Mouse (Mus musculus) ES-Bruce4 (cell line): ENCODE measurements around the gene Adpgk. TPM values are rescaled to one million over a fixed set of nuclear protein-coding genes. Genes with fewer than 3 reads are reported as not detected.

Experiments used
- H3K27ac ChIP-seq: 2 replicates; pipeline ENCODE4 v1.5.1; 2012; ENCODE audit warnings: low read length, inconsistent platforms; ENCODE audit not compliant: insufficient read depth
- H3K27me3 ChIP-seq: 2 replicates; pipeline ENCODE4 v1.6.1; 2012; ENCODE audit warnings: mild to moderate bottlenecking, low read length, inconsistent platforms; ENCODE audit not compliant: control insufficient read depth, poor library complexity, insufficient read depth, severe bottlenecking
- H3K36me3 ChIP-seq: 2 replicates; pipeline ENCODE4 v1.6.1; 2012; ENCODE audit warnings: inconsistent platforms, mild to moderate bottlenecking, low read length, moderate library complexity; ENCODE audit not compliant: control insufficient read depth, poor library complexity, insufficient read depth, severe bottlenecking
- H3K4me1 ChIP-seq: one replicate; pipeline ENCODE4 v1.8.1; 2011; ENCODE audit warnings: low read length; ENCODE audit not compliant: control insufficient read depth, insufficient read depth
- H3K4me3 ChIP-seq: 2 replicates; pipeline ENCODE4 v1.5.1; 2011; ENCODE audit warnings: low read depth, mild to moderate bottlenecking, low read length
- H3K9ac ChIP-seq: 2 replicates; pipeline ENCODE4 v1.6.1; 2012; ENCODE audit warnings: low read depth, mild to moderate bottlenecking, inconsistent platforms; ENCODE audit not compliant: poor library complexity, severe bottlenecking
- H3K9me3 ChIP-seq: replicated peaks from 2 replicates; pipeline ENCODE4 v1.6.1; 2012; ENCODE audit warnings: mild to moderate bottlenecking, low read length, inconsistent platforms; ENCODE audit not compliant: control insufficient read depth, poor library complexity, insufficient read depth, severe bottlenecking
- CTCF ChIP-seq: IDR thresholded peaks from one replicate; pipeline ENCODE4 v1.8.1; 2011; ENCODE audit warnings: low read depth, low read length
- EP300 ChIP-seq: IDR thresholded peaks from 2 replicates; pipeline ENCODE4 v1.6.1; 2011; ENCODE audit warnings: low read depth, low read length; ENCODE audit not compliant: insufficient read depth
- POLR2A ChIP-seq: IDR thresholded peaks from one replicate; pipeline ENCODE4 v1.8.1; 2011; ENCODE audit warnings: low read length; ENCODE audit not compliant: insufficient read depth
- polyA plus RNA-seq: library from polyadenylated mRNA; stranded (reverse); fragments of >200 nt; gene quantifications from 2 replicates; pipeline ENCODE4 v1.2.4, GENCODE M21; 2011; ENCODE audit warnings: low read depth; ENCODE audit not compliant: missing spikeins, insufficient read depth, insufficient read length

Gene Adpgk
- polyA plus RNA-seq, 1 experiment = 44.0 TPM

GRCm38 (mm10) chr9:59259806-59260454 lies 31.4 kb upstream of the Adpgk start:
- TF ChIP-seq EP300 (no peak), POLR2A (no peak), CTCF (no peak)
- Histone ChIP-seq H3K36me3 (no peaks in the 10 kb centered on the region), H3K9me3 (no peaks in the 10 kb centered on the region), H3K9ac (no peak overlapping the region), H3K27ac (no peak overlapping the region), H3K4me1 (peaks cover 4% of the 10 kb centered on the region), H3K27me3 (no peaks in the 10 kb centered on the region), H3K4me3 (no peak overlapping the region)

- Histone ChIP-seq H3K4me3 (no peak overlapping the region), H3K4me1 (no peaks in the 10 kb centered on the region), H3K9ac (no peak overlapping the region), H3K36me3 (no peaks in the 10 kb centered on the region), H3K27me3 (no peaks in the 10 kb centered on the region), H3K27ac (no peak overlapping the region), H3K9me3 (no peaks in the 10 kb centered on the region)
- TF ChIP-seq CTCF (peak; percentile 56), POLR2A (no peak), EP300 (no peak)
Measured at GRCm38 (mm10) chr9:59266332-59266731, 25.0 kb upstream of the Adpgk start.

- Histone ChIP-seq H3K36me3 (no peaks in the 10 kb centered on the region), H3K9me3 (no peaks in the 10 kb centered on the region), H3K4me3 (no peak overlapping the region), H3K9ac (no peak overlapping the region), H3K27me3 (no peaks in the 10 kb centered on the region), H3K27ac (no peak overlapping the region), H3K4me1 (peaks cover 2% of the 10 kb centered on the region)
- no peak for TF ChIP-seq POLR2A
- TF ChIP-seq CTCF = peak; percentile 50
- TF ChIP-seq EP300 = no peak
Measured at GRCm38 (mm10) chr9:59269728-59270127, 21.6 kb upstream of the Adpgk start.

- Histone ChIP-seq H3K4me3 (no peak overlapping the region), H3K4me1 (peaks cover 2% of the 10 kb centered on the region), H3K27me3 (no peaks in the 10 kb centered on the region), H3K36me3 (no peaks in the 10 kb centered on the region), H3K27ac (no peak overlapping the region), H3K9ac (no peak overlapping the region), H3K9me3 (no peaks in the 10 kb centered on the region)
- TF ChIP-seq EP300 (no peak), CTCF (no peak), POLR2A (no peak)
Measured at GRCm38 (mm10) chr9:59271081-59271480, 20.3 kb upstream of the Adpgk start.

GRCm38 (mm10) chr9:59271711-59272110 lies 19.6 kb upstream of the Adpgk start:
- H3K27ac ChIP-seq = no peak overlapping the region
- H3K27me3 ChIP-seq = no peaks in the 10 kb centered on the region
- H3K4me3 ChIP-seq = no peak overlapping the region
- H3K9me3 ChIP-seq = no peaks in the 10 kb centered on the region
- peaks cover 2% of the 10 kb centered on the region for H3K4me1 ChIP-seq
- no peak overlapping the region for H3K9ac ChIP-seq
- H3K36me3 ChIP-seq = no peaks in the 10 kb centered on the region
- TF ChIP-seq POLR2A (no peak), CTCF (no peak), EP300 (no peak)

- Histone ChIP-seq H3K36me3 (no peaks in the 10 kb centered on the region), H3K27me3 (no peaks in the 10 kb centered on the region), H3K9me3 (no peaks in the 10 kb centered on the region), H3K9ac (no peak overlapping the region), H3K27ac (no peak overlapping the region), H3K4me1 (peaks cover 2% of the 10 kb centered on the region), H3K4me3 (no peak overlapping the region)
- TF ChIP-seq EP300 (no peak), POLR2A (no peak), CTCF (no peak)
Measured at GRCm38 (mm10) chr9:59273199-59273598, 18.2 kb upstream of the Adpgk start.
